Comparison of ENCODE assay signal across 35 mouse cellular contexts in the genomic region with DNA sequence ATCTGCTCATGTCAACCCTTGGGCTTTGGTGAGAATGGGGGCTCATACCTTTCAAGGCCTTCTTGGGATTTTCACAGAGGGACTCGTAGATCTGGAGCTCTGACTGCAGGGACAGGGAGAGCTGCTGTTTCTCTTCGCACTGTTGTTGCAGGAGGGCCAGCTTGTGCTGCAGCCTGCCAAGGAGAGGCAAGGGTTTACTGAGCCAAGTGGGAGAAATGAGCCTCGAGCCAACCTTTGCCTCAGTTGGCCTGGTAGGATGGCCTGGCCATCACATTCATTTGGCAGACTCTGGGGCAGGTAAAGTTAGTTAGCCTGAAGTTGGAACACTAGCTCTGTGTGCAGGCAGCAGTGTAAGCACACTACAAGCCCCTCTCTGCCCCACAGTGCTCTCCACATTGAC. TPM values are rescaled to one million over a fixed set of nuclear protein-coding genes. Genes with fewer than 3 reads are reported as not detected.
DNase-seq lines count a peak whose midpoint lies in the region; ATAC-seq and TF ChIP-seq lines count a peak whose summit lies in the region.
"Had no signal": no experiment of that assay in that cellular context is flagged by ENCODE, and none has a peak within 500 bp of the region (broad histone marks: within the 10 kb centered on the region; RNA-seq: fewer than 3 reads in every experiment).

No protein-coding gene starts in this region.

- H3K4me1 ChIP-seq in embryonic facial prominence, embryonic 13.5 days = no peaks in the 10 kb centered on the region
- H3K4me1 ChIP-seq in embryonic facial prominence, embryonic 10.5 days = 0 out of 2 replicates have a peak, but pooled peaks cover 1% of the 10 kb centered on the region
- no peaks in the 10 kb centered on the region; the same call in 1 of the 2 replicates for H3K4me1 ChIP-seq in kidney, adult 2 months (ENCODE audit: control insufficient read depth, insufficient read depth, low read length)
- H3K4me1 ChIP-seq in brown adipose tissue, adult 24 weeks (ENCODE audit: control insufficient read depth, insufficient read depth, insufficient read length, low read length) = peaks cover 9% of the 10 kb centered on the region
- H3K4me1 ChIP-seq: forebrain, embryonic 10.5 days; forebrain, embryonic 13.5 days; hindbrain, embryonic 12.5 days; hindbrain, embryonic 15.5 days had no signal

- TF ChIP-seq POLR2A in kidney, adult 2 months (IDR thresholded peaks at IDR 0.05; ENCODE audit: low read depth, low read length) = no peak

- DNase-seq in adrenal gland, postnatal 10 days = peak; percentile 63
- DNase-seq in adrenal gland, postnatal 4 days (ENCODE audit: low spot score in 2 of 2) = no peak
- no peak for DNase-seq in embryonic facial prominence, embryonic 10.5 days (ENCODE audit: low spot score)
- DNase-seq in kidney, adult 2 months = peak; percentile 3
- DNase-seq in kidney, postnatal 4 days = no peak
- DNase-seq in left cerebral cortex, adult 11 months (ENCODE audit: low spot score) = no peak
- DNase-seq: adrenal gland, postnatal 25 days; B cell, adult 2 months; cerebellum, adult 11-12 months; cerebellum, adult 8-10 months; cerebellum, postnatal 25 days; gastrocnemius, postnatal 25 days; kidney, adult 8-10 months had no signal

- H3K4me2 ChIP-seq in embryonic facial prominence, embryonic 13.5 days = no peak overlapping the region
- H3K4me2 ChIP-seq: forebrain, embryonic 13.5 days; heart, embryonic 11.5 days; hindbrain, embryonic 12.5 days; hindbrain, embryonic 15.5 days had no signal

- H3K27me3 ChIP-seq in embryonic facial prominence, embryonic 13.5 days = no peaks in the 10 kb centered on the region
- no peaks in the 10 kb centered on the region for H3K27me3 ChIP-seq in embryonic facial prominence, embryonic 10.5 days (replicated peaks; ENCODE audit: low read depth, poor library complexity, severe bottlenecking)
- no peaks in the 10 kb centered on the region for H3K27me3 ChIP-seq in kidney, adult 2 months (replicated peaks; ENCODE audit: control insufficient read depth, insufficient read depth, low read length)
- H3K27me3 ChIP-seq: forebrain, embryonic 13.5 days; hindbrain, embryonic 12.5 days; hindbrain, embryonic 15.5 days; Patski had no signal

- ATAC-seq in embryonic facial prominence, embryonic 13.5 days (ENCODE audit: insufficient number of reproducible peaks, insufficient read depth, low FRiP score, low TSS enrichment, low read depth) = no peak
- ATAC-seq: forebrain, embryonic 13.5 days; forebrain, embryonic 16.5 days; intestine, postnatal 0 days; Patski had no signal

- H3K27ac ChIP-seq in embryonic facial prominence, embryonic 13.5 days = no peak overlapping the region
- no peak overlapping the region for H3K27ac ChIP-seq in embryonic facial prominence, embryonic 10.5 days (replicated peaks)
- no peak overlapping the region for H3K27ac ChIP-seq in kidney, adult 2 months (ENCODE audit: insufficient read depth, low read depth, low read length)
- peak overlapping the region; percentile 63 for H3K27ac ChIP-seq in brown adipose tissue, adult 24 weeks (replicated peaks; ENCODE audit: low read depth, low read length)
- H3K27ac ChIP-seq: forebrain, embryonic 10.5 days; forebrain, embryonic 13.5 days; heart, adult 2 months; hindbrain, embryonic 12.5 days; hindbrain, embryonic 15.5 days had no signal

- WGBS in embryonic facial prominence, embryonic 13.5 days = 79% methylated on average over 3 of the region's 3 CpGs
- 73% methylated on average over 3 of the region's 3 CpGs for WGBS in embryonic facial prominence, embryonic 10.5 days
- WGBS in kidney, adult 2 months = 81% methylated on average over 3 of the region's 3 CpGs

- no peak for TF ChIP-seq CTCF in kidney, adult 2 months (conservative IDR thresholded peaks at IDR 0.05; ENCODE audit: insufficient read depth, insufficient read length, low read depth, low read length)

- H3K36me3 ChIP-seq in embryonic facial prominence, embryonic 13.5 days = no peaks in the 10 kb centered on the region
- H3K36me3 ChIP-seq in embryonic facial prominence, embryonic 10.5 days (replicated peaks) = no peaks in the 10 kb centered on the region
- H3K36me3 ChIP-seq in kidney, adult 2 months (ENCODE audit: control insufficient read depth, insufficient read depth, low read length) = no peaks in the 10 kb centered on the region; the same call in 1 of the 2 replicates
- H3K36me3 ChIP-seq: forebrain, embryonic 10.5 days; G1E; hindbrain, embryonic 12.5 days had no signal

- H3K4me3 ChIP-seq in embryonic facial prominence, embryonic 13.5 days = no peak overlapping the region
- no peak overlapping the region for H3K4me3 ChIP-seq in embryonic facial prominence, embryonic 10.5 days
- no peak overlapping the region for H3K4me3 ChIP-seq in kidney, adult 2 months (ENCODE audit: insufficient read depth, low read depth, low read length)
- H3K4me3 ChIP-seq in brown adipose tissue, adult 24 weeks (ENCODE audit: insufficient read depth, low read depth, low read length) = no peak overlapping the region
- H3K4me3 ChIP-seq: forebrain, embryonic 10.5 days; forebrain, embryonic 13.5 days; heart, adult 2 months; hindbrain, embryonic 12.5 days; hindbrain, embryonic 15.5 days had no signal

- H3K9ac ChIP-seq in embryonic facial prominence, embryonic 13.5 days = 0 out of 2 replicates have a peak overlapping the region, but pooled peaks have one; percentile 32
- H3K9ac ChIP-seq: forebrain, embryonic 13.5 days; hindbrain, embryonic 12.5 days; hindbrain, embryonic 15.5 days had no signal

- H3K9me3 ChIP-seq in embryonic facial prominence, embryonic 13.5 days = no peaks in the 10 kb centered on the region
- no peaks in the 10 kb centered on the region for H3K9me3 ChIP-seq in embryonic facial prominence, embryonic 10.5 days
- H3K9me3 ChIP-seq: forebrain, embryonic 10.5 days; forebrain, embryonic 13.5 days; G1E; hindbrain, embryonic 12.5 days; hindbrain, embryonic 15.5 days had no signal

RNA-seq across cellular contexts. Expression of a gene that starts 24.6 kb away (rescaled TPM):
- total RNA-seq in adrenal gland, postnatal 10 days (2021) = not detected
- total RNA-seq in adrenal gland, postnatal 4 days (2021) = not detected
- not detected in 2 replicates for polyA plus RNA-seq in embryonic facial prominence, embryonic 13.5 days (2015; fragmentation: Nextera tagmentation; extraction: Ambion mirVana)
- polyA plus RNA-seq in embryonic facial prominence, embryonic 10.5 days (2016; fragmentation: Nextera tagmentation; extraction: Ambion mirVana) = not detected in 2 replicates
- polyA plus RNA-seq in kidney, adult 2 months (2012; rRNA removed) = not detected in 2 replicates
- not detected in 2 replicates for polyA plus RNA-seq in brown adipose tissue, adult 24 weeks (2012; ENCODE audit: insufficient read depth, insufficient read length, missing spikeins)
- total RNA-seq: adrenal gland, postnatal 25 days; CH12.LX; common myeloid progenitor, adult 5-6 weeks; G1E; gastrocnemius, adult 18-20 months; gastrocnemius, postnatal 25 days; heart, adult 2 months; heart, postnatal 25 days; hematopoietic stem cell, adult 5-6 weeks had no signal
- polyA plus RNA-seq: embryonic facial prominence, embryonic 14.5 days; forebrain, embryonic 10.5 days; forebrain, embryonic 13.5 days; forebrain, embryonic 16.5 days; G1E; gonadal fat pad, adult 2 months; heart, adult 2 months; heart, embryonic 11.5 days; heart, embryonic 14.5 days; heart, postnatal 0 days; hindbrain, embryonic 12.5 days; hindbrain, embryonic 15.5 days; intestine, embryonic 14.5 days; intestine, postnatal 0 days; Patski had no signal

RNA-seq across cellular contexts. Expression of a gene that starts 41.1 kb away (rescaled TPM):
- total RNA-seq in adrenal gland, postnatal 10 days (2021) = 1 to 10 TPM; 7.2 to 9.3 TPM
- 1 to 10 TPM; 9.4 to 9.8 TPM for total RNA-seq in adrenal gland, postnatal 4 days (2021)
- 6.7 and 7.0 TPM in 2 replicates for polyA plus RNA-seq in embryonic facial prominence, embryonic 13.5 days (2015; fragmentation: Nextera tagmentation; extraction: Ambion mirVana)
- polyA plus RNA-seq in embryonic facial prominence, embryonic 10.5 days (2016; fragmentation: Nextera tagmentation; extraction: Ambion mirVana) = 7.2 and 7.3 TPM in 2 replicates
- 4.5 and 4.7 TPM in 2 replicates for polyA plus RNA-seq in kidney, adult 2 months (2012; rRNA removed)
- 4.3 and 9.1 TPM in 2 replicates for polyA plus RNA-seq in brown adipose tissue, adult 24 weeks (2012; ENCODE audit: insufficient read depth, insufficient read length, missing spikeins)

Comparison
In these comparisons a context has a peak if more than half of its experiments do, and no peak if none do; other contexts are left out.
1. DNase-seq: peak in adrenal gland, postnatal 10 days (single experiment) and kidney, adult 2 months (single experiment); none in adrenal gland, postnatal 4 days (0 of 2), embryonic facial prominence, embryonic 10.5 days (single experiment), kidney, postnatal 4 days (0 of 2) and left cerebral cortex, adult 11 months (single experiment).